Mouse (Mus musculus): ENCODE data around the gene 4930426L09Rik.
"Not testable (repeated sequence)": the region's sequence is repeated elsewhere in the genome, so short reads cannot be mapped to it uniquely, and the experiment has no call there.

The 4930426L09Rik gene

GRCm38 (mm10) chr2:18970461-18970860 lies 27.7 kb upstream of the 4930426L09Rik start:
- no peak for DNase-seq (ENCODE audit: low spot score in 2 of 2)

- no peak for DNase-seq (ENCODE audit: low spot score in 2 of 2)
These were observed 26.6 kb upstream of the 4930426L09Rik start for GRCm38 (mm10) chr2:18971564-18971963.

- no peak for DNase-seq (ENCODE audit: low spot score in 2 of 2)
These were observed 23.1 kb upstream of the 4930426L09Rik start for GRCm38 (mm10) chr2:18974882-18975645.

- DNase-seq (ENCODE audit: low spot score in 2 of 2): no peak
These were observed 22.0 kb upstream of the 4930426L09Rik start for GRCm38 (mm10) chr2:18976175-18976574.

GRCm38 (mm10) chr2:18977201-18977805 lies 20.8 kb upstream of the 4930426L09Rik start:
- DNase-seq (ENCODE audit: low spot score in 2 of 2): no peak

- no peak for DNase-seq (ENCODE audit: low spot score in 2 of 2)
These were observed 19.1 kb upstream of the 4930426L09Rik start for GRCm38 (mm10) chr2:18979046-18979445.

GRCm38 (mm10) chr2:18979675-18980074 lies 18.5 kb upstream of the 4930426L09Rik start:
- no peak for DNase-seq (ENCODE audit: low spot score in 2 of 2)

GRCm38 (mm10) chr2:18982581-18982980 lies 15.6 kb upstream of the 4930426L09Rik start:
- DNase-seq (ENCODE audit: low spot score in 2 of 2): no peak

- DNase-seq (ENCODE audit: low spot score in 2 of 2): no peak
These were observed 14.6 kb upstream of the 4930426L09Rik start for GRCm38 (mm10) chr2:18983546-18983945.

- DNase-seq (ENCODE audit: low spot score in 2 of 2): peak; percentile 59 to 60
These were observed 13.9 kb upstream of the 4930426L09Rik start for GRCm38 (mm10) chr2:18984095-18984847.

- DNase-seq (ENCODE audit: low spot score in 2 of 2): no peak
These were observed 12.6 kb upstream of the 4930426L09Rik start for GRCm38 (mm10) chr2:18985506-18985905.

- DNase-seq (ENCODE audit: low spot score in 2 of 2): no peak
These were observed 9.3 kb upstream of the 4930426L09Rik start for GRCm38 (mm10) chr2:18988885-18989284.

- no peak for DNase-seq (ENCODE audit: low spot score in 2 of 2)
These were observed 5.3 kb upstream of the 4930426L09Rik start for GRCm38 (mm10) chr2:18992512-18993510.

GRCm38 (mm10) chr2:18996451-18997211 lies 1.5 kb upstream of the 4930426L09Rik start:
- peak; percentile 41 to 43 for DNase-seq (ENCODE audit: low spot score in 2 of 2)

GRCm38 (mm10) chr2:18997387-18997971 lies 664 bp upstream of the 4930426L09Rik start:
- peak in 1 of 2 experiments; percentile 57 for DNase-seq (ENCODE audit: low spot score in 2 of 2)

- no peak for DNase-seq (ENCODE audit: low spot score in 2 of 2)
These were observed 1.3 kb downstream of the 4930426L09Rik start for GRCm38 (mm10) chr2:18999395-18999794.

- peak in 1 of 2 experiments; percentile 33 for DNase-seq (ENCODE audit: low spot score in 2 of 2)
These were observed 6.7 kb downstream of the 4930426L09Rik start for GRCm38 (mm10) chr2:19004801-19005200.

GRCm38 (mm10) chr2:19006124-19006523 lies 8.0 kb downstream of the 4930426L09Rik start:
- DNase-seq (ENCODE audit: low spot score in 2 of 2): no peak

GRCm38 (mm10) chr2:19007580-19007979 lies 9.4 kb downstream of the 4930426L09Rik start:
- DNase-seq (ENCODE audit: low spot score in 2 of 2): no peak

GRCm38 (mm10) chr2:19010541-19010940 lies 12.4 kb downstream of the 4930426L09Rik start:
- DNase-seq (ENCODE audit: low spot score in 2 of 2): not testable (repeated sequence)
